Mouse (Mus musculus) spleen, adult 2 months (tissue): ENCODE measurements at regions not wholly inside any gene's neighbourhood (a gene's known extent, or its start where the extent isn't known, plus 50 kb on each side); places are given as distances from the start of the nearest gene placed in this dataset.

ENCODE experiments used
- DNase-seq, 2 experiments: peaks; one replicate each; pipeline versions ENCODE4 v3.0.0 to v3.0.0-alpha.2; 2012 to 2021; ENCODE audit warnings: low spot score in 2 of 2, low read depth in 1 of 2
- H3K27ac ChIP-seq: fragments of 200-500 bp; 2 replicates; pipeline ENCODE4 v1.5.1; 2012; ENCODE audit warnings: low read length, inconsistent platforms; ENCODE audit not compliant: insufficient read depth
- H3K27me3 ChIP-seq: fragments of 200-500 bp; 2 replicates; pipeline ENCODE4 v1.6.1; 2012; ENCODE audit warnings: mild to moderate bottlenecking, moderate library complexity, low read length, inconsistent platforms; ENCODE audit not compliant: control insufficient read depth, insufficient read depth
- H3K36me3 ChIP-seq: fragments of 200-500 bp; 2 replicates; pipeline ENCODE4 v1.6.1; 2012; ENCODE audit warnings: mild to moderate bottlenecking, low read length, inconsistent platforms; ENCODE audit not compliant: control insufficient read depth, insufficient read depth
- H3K4me1 ChIP-seq: fragments of 200-500 bp; 2 replicates; pipeline ENCODE4 v1.6.1; 2011; ENCODE audit warnings: inconsistent platforms; ENCODE audit not compliant: control insufficient read depth, insufficient read depth, insufficient read length
- H3K4me3 ChIP-seq: fragments of 200-500 bp; 2 replicates; pipeline ENCODE4 v1.5.1; 2011; ENCODE audit warnings: mild to moderate bottlenecking, inconsistent platforms; ENCODE audit not compliant: insufficient read depth, insufficient read length; ENCODE audit errors: extremely low read depth
- CTCF ChIP-seq: fragments of 200-500 bp; IDR thresholded peaks from 2 replicates; pipeline ENCODE4 v1.5.1; 2011; ENCODE audit warnings: mild to moderate bottlenecking, inconsistent platforms; ENCODE audit not compliant: insufficient read depth, insufficient read length, insufficient replicate concordance; ENCODE audit errors: extremely low read depth
- POLR2A ChIP-seq: fragments of 200-500 bp; IDR thresholded peaks from 2 replicates; pipeline ENCODE4 v1.6.1; 2011; ENCODE audit warnings: low read depth, low read length, inconsistent platforms
- WGBS: fragments of 180-500 bp; shearing (Covaris S2); methylation state at CpG from one replicate; pipeline ENCODE4 v1.1.7; 2018; 5-methylcytosine and 5-hydroxymethylcytosine counted together

- Histone ChIP-seq H3K4me1 (no peaks in the 10 kb centered on the region), H3K27ac (no peak overlapping the region), H3K36me3 (no peaks in the 10 kb centered on the region), H3K27me3 (no peaks in the 10 kb centered on the region), H3K4me3 (no peak overlapping the region)
- DNase-seq = no peak
- 86% methylated on average over 4 of the region's 4 CpGs for WGBS
- TF ChIP-seq POLR2A (no peak), CTCF (no peak)
Observed at GRCm38 (mm10) chr6:117510026-117510425, 331.0 kb upstream of the Zfp637 start.

GRCm38 (mm10) chr6:117514831-117515230 lies 326.1 kb upstream of the Zfp637 start:
- TF ChIP-seq CTCF = no peak
- no peak for TF ChIP-seq POLR2A
- Histone ChIP-seq H3K27ac (no peak overlapping the region), H3K4me3 (no peak overlapping the region), H3K4me1 (no peaks in the 10 kb centered on the region), H3K27me3 (no peaks in the 10 kb centered on the region), H3K36me3 (no peaks in the 10 kb centered on the region)
- DNase-seq = no peak
- WGBS = 93% methylated on average over 5 of the region's 5 CpGs

GRCm38 (mm10) chr6:117516906-117517305 lies 324.1 kb upstream of the Zfp637 start:
- Histone ChIP-seq H3K27me3 (no peaks in the 10 kb centered on the region), H3K27ac (no peak overlapping the region), H3K4me1 (no peaks in the 10 kb centered on the region), H3K4me3 (no peak overlapping the region), H3K36me3 (no peaks in the 10 kb centered on the region)
- no peak for DNase-seq
- no peak for TF ChIP-seq CTCF
- no peak for TF ChIP-seq POLR2A
- 83% methylated on average over 7 of the region's 7 CpGs for WGBS

GRCm38 (mm10) chr6:117518939-117519338 lies 322.0 kb upstream of the Zfp637 start:
- no peak for TF ChIP-seq POLR2A
- no peak for TF ChIP-seq CTCF
- no peak overlapping the region for H3K27ac ChIP-seq

GRCm38 (mm10) chr6:117519466-117519865 lies 321.5 kb upstream of the Zfp637 start:
- Histone ChIP-seq H3K4me3 (no peak overlapping the region), H3K27me3 (no peaks in the 10 kb centered on the region), H3K27ac (no peak overlapping the region), H3K4me1 (no peaks in the 10 kb centered on the region), H3K36me3 (no peaks in the 10 kb centered on the region)
- no peak for TF ChIP-seq CTCF
- 88% methylated on average over 1 of the region's 1 CpGs for WGBS
- DNase-seq = no peak

More at GRCm38 (mm10) chr6:117518939-117519338, 322.0 kb upstream of the Zfp637 start:
- H3K4me1 ChIP-seq = no peaks in the 10 kb centered on the region
- 75% methylated on average over 3 of the region's 3 CpGs for WGBS
- no peaks in the 10 kb centered on the region for H3K27me3 ChIP-seq
- no peak overlapping the region for H3K4me3 ChIP-seq
- no peak for DNase-seq
- H3K36me3 ChIP-seq = no peaks in the 10 kb centered on the region

GRCm38 (mm10) chr6:117526161-117526935 lies 314.6 kb upstream of the Zfp637 start:
- TF ChIP-seq CTCF = no peak
- no peak for TF ChIP-seq POLR2A

GRCm38 (mm10) chr6:117527526-117527925 lies 313.5 kb upstream of the Zfp637 start:
- H3K27ac ChIP-seq = no peak overlapping the region
- H3K27me3 ChIP-seq = no peaks in the 10 kb centered on the region
- WGBS = 67% methylated on average over 8 of the region's 8 CpGs
- TF ChIP-seq POLR2A (no peak), CTCF (no peak)
- no peak overlapping the region for H3K4me3 ChIP-seq
- H3K4me1 ChIP-seq = no peaks in the 10 kb centered on the region
- DNase-seq = no peak
- H3K36me3 ChIP-seq = no peaks in the 10 kb centered on the region

More at GRCm38 (mm10) chr6:117526161-117526935, 314.6 kb upstream of the Zfp637 start:
- Histone ChIP-seq H3K36me3 (no peaks in the 10 kb centered on the region), H3K27me3 (no peaks in the 10 kb centered on the region), H3K27ac (no peak overlapping the region), H3K4me1 (no peaks in the 10 kb centered on the region), H3K4me3 (no peak overlapping the region)
- WGBS = 83% methylated on average over 22 of the region's 22 CpGs
- no peak for DNase-seq
